Mouse (Mus musculus): ENCODE measurements around the gene Zfp423.

DNA sequence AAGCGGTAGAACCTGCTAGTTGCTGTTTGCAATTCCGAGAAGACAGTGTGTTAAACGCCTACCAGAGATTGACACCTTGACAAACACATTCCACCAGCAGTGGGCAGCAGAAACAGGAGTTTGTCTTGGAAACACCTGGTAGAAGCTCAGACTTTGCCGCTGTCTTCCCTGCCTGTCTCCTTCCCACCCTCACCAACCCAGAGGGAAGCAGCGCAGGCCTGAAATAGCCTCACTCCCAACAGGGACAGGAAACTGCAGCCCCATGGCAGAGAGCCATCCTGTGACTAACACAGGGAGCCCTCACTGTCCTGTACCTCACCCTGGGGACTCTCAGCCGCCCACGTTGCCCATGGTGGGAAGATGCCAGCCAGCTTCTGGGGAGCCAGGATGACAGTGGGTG, 340.3 kb downstream of the Zfp423 start:
- TF ChIP-seq POLR2A (IDR thresholded peaks at IDR 0.05; ENCODE audit: borderline replicate concordance, extremely low read depth, low read depth, low read length) = no peak
- no peak for TF ChIP-seq CTCF (IDR thresholded peaks at IDR 0.05; ENCODE audit: insufficient read depth, low read length)
